Mouse (Mus musculus): ENCODE data around the gene Fbxo27.

DNA sequence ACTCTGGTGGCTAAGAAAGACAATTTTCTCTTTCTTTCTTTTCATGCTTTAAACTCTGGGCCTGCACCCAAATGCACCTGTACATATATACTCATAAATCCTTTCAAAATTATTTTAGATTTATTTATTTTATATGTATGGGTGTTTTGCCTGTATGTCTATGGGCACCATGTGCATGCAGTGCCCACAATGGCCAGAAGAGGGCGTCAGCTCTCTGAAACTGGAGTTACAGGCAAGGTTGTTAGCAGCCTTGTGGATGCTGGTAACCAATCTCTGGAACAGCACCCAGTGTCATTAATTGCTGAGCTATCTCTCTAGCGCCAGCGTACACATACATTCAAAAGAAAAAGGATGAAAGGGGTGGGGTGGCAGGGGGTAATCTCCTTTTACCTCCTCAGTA is 18.3 kb downstream of the Fbxo27 start:
- TF ChIP-seq CTCF (IDR thresholded peaks at IDR 0.05; ENCODE audit: low read depth), result peak; percentile 39
- TF ChIP-seq EP300 (IDR thresholded peaks at IDR 0.05; ENCODE audit: low read depth), result no peak

Data from liver, postnatal 0 days (tissue).